Mouse (Mus musculus) myocyte (in vitro differentiated cells): ENCODE measurements around the gene Mcu. TPM values are rescaled to one million over a fixed set of nuclear protein-coding genes. Genes with fewer than 3 reads are reported as not detected.

ENCODE experiments used
- H3K27me3 ChIP-seq: one replicate; pipeline ENCODE4 v1.6.1; 2011; ENCODE audit not compliant: control insufficient read depth, insufficient read depth, insufficient read length
- H3K36me3 ChIP-seq: one replicate; pipeline ENCODE4 v1.6.1; 2011; ENCODE audit not compliant: control insufficient read depth, insufficient read depth
- H3K4me2 ChIP-seq: one replicate; pipeline ENCODE4 v1.6.1; 2011; ENCODE audit warnings: low read depth, control low read depth
- H3K4me3 ChIP-seq: one replicate; pipeline ENCODE4 v1.5.1; 2011; ENCODE audit warnings: mild to moderate bottlenecking, control low read depth, moderate library complexity
- H3K79me2 ChIP-seq: one replicate; pipeline ENCODE4 v1.6.1; 2011; ENCODE audit not compliant: control insufficient read depth, insufficient read depth
- H3ac ChIP-seq: one replicate; pipeline ENCODE4 v1.6.1; 2011; ENCODE audit not compliant: control insufficient read depth, insufficient read length
- CEBPB ChIP-seq: IDR thresholded peaks from 2 replicates; pipeline ENCODE4 v1.6.1; 2011; ENCODE audit warnings: mild to moderate bottlenecking, moderate library complexity; ENCODE audit not compliant: poor library complexity, insufficient read depth, severe bottlenecking
- E2F4 ChIP-seq: IDR thresholded peaks from one replicate; pipeline ENCODE4 v1.6.1; 2011; ENCODE audit warnings: mild to moderate bottlenecking, control low read depth, moderate library complexity; ENCODE audit not compliant: insufficient read depth
- MAX ChIP-seq: IDR thresholded peaks from one replicate; pipeline ENCODE4 v1.6.1; 2011; ENCODE audit warnings: low read depth, mild to moderate bottlenecking, control low read depth
- MYOD1 ChIP-seq, 3 experiments: IDR thresholded peaks; one replicate each; pipeline ENCODE4 v1.6.1; 2011; ENCODE audit warnings: control low read depth in 2 of 3, low read depth in 2 of 3, mild to moderate bottlenecking in 2 of 3, moderate library complexity in 1 of 3; ENCODE audit not compliant: insufficient read length in 2 of 3, control insufficient read depth in 1 of 3
- MYOG ChIP-seq, 3 experiments: IDR thresholded peaks; one replicate each; pipeline ENCODE4 v1.6.1; 2011; ENCODE audit warnings: control low read depth in 2 of 3, low read depth in 2 of 3, mild to moderate bottlenecking in 2 of 3; ENCODE audit not compliant: insufficient read length in 2 of 3, control insufficient read depth in 1 of 3, insufficient read depth in 1 of 3
- POLR2A ChIP-seq: IDR thresholded peaks from one replicate; pipeline ENCODE4 v1.6.1; 2011; ENCODE audit warnings: low read depth, mild to moderate bottlenecking, control low read depth, moderate library complexity; ENCODE audit not compliant: insufficient read length
- POLR2AphosphoS2 ChIP-seq: IDR thresholded peaks from one replicate; pipeline ENCODE4 v1.6.1; 2011; ENCODE audit warnings: low read depth, control low read depth; ENCODE audit not compliant: insufficient read length
- REST ChIP-seq: IDR thresholded peaks from one replicate; pipeline ENCODE4 v1.6.1; 2011; ENCODE audit warnings: mild to moderate bottlenecking, control low read depth, moderate library complexity; ENCODE audit not compliant: insufficient read depth, insufficient read length
- SRF ChIP-seq: IDR thresholded peaks from one replicate; pipeline ENCODE4 v1.6.1; 2011; ENCODE audit warnings: low read depth; ENCODE audit not compliant: control insufficient read depth, insufficient read length
- TCF12 ChIP-seq: IDR thresholded peaks from one replicate; pipeline ENCODE4 v1.6.1; 2011; ENCODE audit warnings: mild to moderate bottlenecking, control low read depth; ENCODE audit not compliant: poor library complexity, insufficient read depth, severe bottlenecking
- TCF3 ChIP-seq: IDR thresholded peaks from one replicate; pipeline ENCODE4 v1.6.1; 2011; ENCODE audit warnings: low read depth, control low read depth; ENCODE audit not compliant: insufficient read length
- USF1 ChIP-seq: IDR thresholded peaks from one replicate; pipeline ENCODE4 v1.6.1; 2011; ENCODE audit warnings: low read depth, mild to moderate bottlenecking, control low read depth, moderate library complexity
- polyA plus RNA-seq: library from polyadenylated mRNA; unstranded; fragments of >200 nt; fragmentation: generic; extraction: Trizol; gene quantifications from one replicate; pipeline ENCODE4 v1.2.1, GENCODE M21; 2012; ENCODE audit warnings: missing spikeins

The Mcu gene
- polyA plus RNA-seq, 1 experiment = 82.9 TPM

DNA sequence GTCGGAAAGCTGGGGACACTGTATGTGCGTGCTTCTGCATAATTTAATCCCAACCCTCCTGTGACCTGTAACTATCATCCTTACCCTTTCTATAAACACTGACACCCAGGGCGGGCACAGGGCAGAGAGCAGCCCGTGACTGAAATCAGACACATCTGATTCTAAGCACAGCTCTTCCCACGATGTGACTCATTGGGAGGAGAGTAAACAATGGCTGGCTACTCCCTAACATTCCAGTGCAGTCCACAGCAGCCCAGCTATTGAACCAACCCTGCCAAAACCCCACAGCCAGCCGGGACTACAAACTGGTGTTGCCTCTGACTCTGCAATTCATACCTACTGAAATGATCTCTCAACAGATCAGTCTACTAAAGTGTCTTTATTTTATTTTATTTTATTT, 78.9 kb downstream of the Mcu start:
- peaks cover 9% of the 10 kb centered on the region for H3K36me3 ChIP-seq
- TF ChIP-seq SRF (no peak), TCF12 (no peak), POLR2AphosphoS2 (no peak), MYOG (IDR thresholded peaks at IDR 0.05; ENCODE audit: control insufficient read depth in 1 of 3, insufficient read depth in 1 of 3, insufficient read length in 2 of 3, low read depth in 2 of 3) (no peak), CEBPB (no peak), MYOD1 (IDR thresholded peaks at IDR 0.05; ENCODE audit: control insufficient read depth in 1 of 3, insufficient read length in 2 of 3, low read depth in 2 of 3) (peak in 1 of 3 experiments; percentile 37), POLR2A (no peak), USF1 (peak; percentile 8)
- no peak overlapping the region for H3K4me3 ChIP-seq

GRCm38 (mm10) chr10:59532256-59532655, 84.2 kb downstream of the Mcu start:
- TF ChIP-seq TCF12 (no peak), MYOD1 (IDR thresholded peaks at IDR 0.05; ENCODE audit: control insufficient read depth in 1 of 3, insufficient read length in 2 of 3, low read depth in 2 of 3) (no peak), TCF3 (no peak), CEBPB (no peak), SRF (no peak), REST (no peak), MYOG (IDR thresholded peaks at IDR 0.05; ENCODE audit: control insufficient read depth in 1 of 3, insufficient read depth in 1 of 3, insufficient read length in 2 of 3, low read depth in 2 of 3) (no peak), POLR2AphosphoS2 (no peak)

More for the DNA sequence above, 78.9 kb downstream of the Mcu start:
- H3K79me2 ChIP-seq = peaks cover 60% of the 10 kb centered on the region
- no peaks in the 10 kb centered on the region for H3K27me3 ChIP-seq
- peak overlapping the region; percentile 52 for H3K4me2 ChIP-seq
- no peak overlapping the region for H3ac ChIP-seq

GRCm38 (mm10) chr10:59527819-59528218, 88.7 kb downstream of the Mcu start:
- TF ChIP-seq CEBPB = peak; percentile 81
- no peak for TF ChIP-seq E2F4
- H3K4me3 ChIP-seq = no peak overlapping the region
- no peaks in the 10 kb centered on the region for H3K36me3 ChIP-seq
- H3K27me3 ChIP-seq = no peaks in the 10 kb centered on the region
- no peak overlapping the region for H3K4me2 ChIP-seq
- H3K79me2 ChIP-seq = peaks cover 74% of the 10 kb centered on the region
- no peak overlapping the region for H3ac ChIP-seq

More at GRCm38 (mm10) chr10:59532256-59532655, 84.2 kb downstream of the Mcu start:
- no peaks in the 10 kb centered on the region for H3K27me3 ChIP-seq
- peaks cover 6% of the 10 kb centered on the region for H3K36me3 ChIP-seq
- H3ac ChIP-seq = no peak overlapping the region
- no peak overlapping the region for H3K4me3 ChIP-seq
- peaks cover 77% of the 10 kb centered on the region for H3K79me2 ChIP-seq
- no peak overlapping the region for H3K4me2 ChIP-seq

DNA sequence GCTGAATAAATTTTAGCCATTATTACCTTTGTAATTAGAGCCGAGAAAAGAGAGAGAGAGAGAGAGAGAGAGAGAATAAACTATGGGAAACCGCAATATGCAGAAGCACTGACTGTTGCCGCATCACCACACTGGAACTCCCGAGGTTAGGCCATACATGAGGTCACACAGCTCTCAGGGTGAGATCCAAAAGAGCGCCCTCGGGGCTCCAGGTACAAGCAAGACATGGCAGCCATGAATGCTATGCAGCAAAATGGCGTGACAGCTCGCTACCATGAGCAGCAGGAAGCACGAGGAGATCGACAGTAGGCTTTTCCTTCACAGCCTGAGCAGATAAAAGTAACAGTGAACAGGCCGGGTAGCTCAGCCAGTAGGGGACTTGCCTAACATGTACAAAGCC, 89.2 kb downstream of the Mcu start:
- no peak for TF ChIP-seq MYOG (IDR thresholded peaks at IDR 0.05; ENCODE audit: control insufficient read depth in 1 of 3, insufficient read depth in 1 of 3, insufficient read length in 2 of 3, low read depth in 2 of 3)
- TF ChIP-seq CEBPB = no peak
- no peak for TF ChIP-seq MYOD1 (IDR thresholded peaks at IDR 0.05; ENCODE audit: control insufficient read depth in 1 of 3, insufficient read length in 2 of 3, low read depth in 2 of 3)
- TF ChIP-seq USF1 = no peak
- TF ChIP-seq E2F4 = no peak
- no peak for TF ChIP-seq TCF12
- TF ChIP-seq MAX = no peak
- TF ChIP-seq REST = no peak
- no peak for TF ChIP-seq SRF
- TF ChIP-seq POLR2AphosphoS2 = no peak
- no peak for TF ChIP-seq TCF3
- TF ChIP-seq POLR2A = no peak
- Histone ChIP-seq H3K4me3 (no peak overlapping the region), H3K79me2 (peaks cover 69% of the 10 kb centered on the region), H3K36me3 (no peaks in the 10 kb centered on the region), H3K27me3 (no peaks in the 10 kb centered on the region), H3ac (no peak overlapping the region), H3K4me2 (no peak overlapping the region)

DNA sequence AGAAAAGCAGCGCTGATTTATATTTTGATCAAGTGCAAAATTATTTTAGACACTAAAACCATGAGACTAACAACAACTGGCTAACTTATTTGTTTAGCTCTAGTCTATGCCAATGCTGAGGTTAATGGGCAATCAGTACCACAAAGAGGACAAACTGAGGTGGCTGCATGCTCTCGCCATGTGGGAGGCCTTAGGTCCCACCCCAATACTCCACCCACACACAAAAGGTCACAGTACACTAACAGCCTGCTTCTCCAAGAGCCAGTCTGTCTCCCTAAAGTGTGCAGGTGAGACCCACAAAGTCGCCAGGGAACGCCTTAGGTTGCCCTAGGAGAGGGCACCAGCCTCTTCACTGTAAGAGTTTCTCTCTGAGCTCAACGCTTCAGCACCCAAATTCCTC, 91.8 kb downstream of the Mcu start:
- H3K4me2 ChIP-seq = no peak overlapping the region

More for the DNA sequence above, 91.8 kb downstream of the Mcu start:
- TF ChIP-seq MAX = no peak
- TF ChIP-seq USF1 = no peak
- TF ChIP-seq CEBPB = no peak
- TF ChIP-seq TCF12 = no peak
- TF ChIP-seq SRF = no peak
- no peak for TF ChIP-seq POLR2AphosphoS2
- no peak for TF ChIP-seq POLR2A
- no peak for TF ChIP-seq REST
- no peak for TF ChIP-seq MYOG (IDR thresholded peaks at IDR 0.05; ENCODE audit: control insufficient read depth in 1 of 3, insufficient read depth in 1 of 3, insufficient read length in 2 of 3, low read depth in 2 of 3)
- no peak for TF ChIP-seq E2F4
- TF ChIP-seq TCF3 = no peak
- TF ChIP-seq MYOD1 (IDR thresholded peaks at IDR 0.05; ENCODE audit: control insufficient read depth in 1 of 3, insufficient read length in 2 of 3, low read depth in 2 of 3) = no peak
- Histone ChIP-seq H3ac (no peak overlapping the region), H3K79me2 (peaks cover 44% of the 10 kb centered on the region), H3K27me3 (no peaks in the 10 kb centered on the region), H3K4me3 (no peak overlapping the region), H3K36me3 (no peaks in the 10 kb centered on the region)
